Mouse (Mus musculus) lung, adult 2 months (tissue): ENCODE data around the gene Slc37a3.

Source experiments
- CTCF ChIP-seq: fragments of 200-500 bp; IDR thresholded peaks from 2 replicates; pipeline ENCODE4 v1.5.1; 2011; ENCODE audit warnings: mild to moderate bottlenecking, low read length, control low read depth; ENCODE audit not compliant: insufficient read depth
- POLR2A ChIP-seq: fragments of 200-500 bp; IDR thresholded peaks from 2 replicates; pipeline ENCODE4 v1.6.1; 2011; ENCODE audit warnings: low read depth, mild to moderate bottlenecking, control low read depth, low read length, borderline replicate concordance; ENCODE audit errors: extremely low read depth

GRCm38 (mm10) chr6:39376775-39377174, 700 bp downstream of the Slc37a3 start:
- no peak for TF ChIP-seq POLR2A
- no peak for TF ChIP-seq CTCF
